Mouse (Mus musculus): ENCODE measurements around the gene Pgghg. TPM values are rescaled to one million over a fixed set of nuclear protein-coding genes. Genes with fewer than 3 reads are reported as not detected.

Pgghg gene
- polyA plus RNA-seq (2017; shearing (Covaris generic)), result 34.4 TPM

DNA sequence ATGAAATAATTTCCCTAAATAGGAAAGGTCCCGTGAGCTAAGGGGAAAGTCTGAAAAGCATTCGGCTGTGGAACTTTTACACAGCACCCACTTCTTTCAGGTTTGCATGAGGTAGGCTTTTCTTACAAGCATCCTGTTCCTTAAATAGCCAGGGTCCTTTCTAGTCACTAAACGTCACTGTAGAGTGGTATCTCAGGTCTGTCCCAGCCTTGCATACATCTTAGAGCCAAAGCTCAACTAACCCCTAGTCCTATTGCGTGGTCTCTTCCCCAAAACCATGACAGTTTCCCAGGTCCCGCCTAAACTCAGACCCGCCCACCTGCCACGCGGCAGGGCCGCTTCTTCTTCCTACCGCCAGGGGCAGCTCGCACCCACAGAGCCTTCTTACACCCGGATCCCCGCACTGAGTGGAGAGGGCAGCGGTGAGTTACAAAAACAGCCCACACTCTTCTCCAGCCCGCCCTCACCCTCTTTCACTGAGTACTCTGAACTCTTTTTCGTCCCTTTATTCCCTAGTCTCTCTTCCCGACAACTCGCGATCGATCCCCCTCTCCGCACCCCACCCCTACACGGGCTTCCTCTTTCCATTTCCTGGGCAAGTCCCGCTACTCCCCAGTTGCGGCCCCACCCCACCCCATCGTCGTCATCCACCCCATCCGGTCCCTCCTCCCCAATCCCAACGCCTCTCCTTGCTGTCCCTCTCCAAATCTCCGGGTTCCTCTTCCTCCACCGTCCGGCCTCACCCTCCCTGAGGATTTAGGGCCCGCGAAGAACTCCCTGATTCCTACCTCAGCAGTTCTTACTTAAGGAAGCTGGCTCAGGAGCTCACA is at the start of gene Pgghg:
TSS of gene Pgghg (plus strand) at position 170 of the 830 bp plus-strand sequence.

DNA sequence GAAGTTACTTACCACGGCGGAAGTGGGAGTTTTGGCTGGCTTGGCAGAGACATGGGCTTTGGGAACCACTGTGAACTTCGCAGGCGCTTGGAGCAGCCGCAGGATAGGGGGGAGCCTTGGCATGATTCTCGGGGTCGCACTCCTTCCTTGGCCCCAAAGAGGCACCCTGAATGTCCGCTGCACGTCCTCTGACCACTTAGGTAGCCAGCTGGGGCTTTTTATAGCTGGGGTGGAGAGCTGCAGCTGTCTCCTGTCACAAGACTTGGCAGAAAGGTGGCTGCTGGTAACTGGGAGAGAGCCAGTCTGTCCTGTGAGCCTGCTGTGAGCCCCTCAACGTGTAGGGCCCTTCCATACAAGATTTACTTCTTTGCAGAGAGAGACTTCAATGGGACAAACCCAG is 41.0 kb upstream of the Pgghg start, which contains the start of gene Cox8b:
TSS of gene Cox8b (minus strand) at position 227 of the 400 bp plus-strand sequence.

DNA sequence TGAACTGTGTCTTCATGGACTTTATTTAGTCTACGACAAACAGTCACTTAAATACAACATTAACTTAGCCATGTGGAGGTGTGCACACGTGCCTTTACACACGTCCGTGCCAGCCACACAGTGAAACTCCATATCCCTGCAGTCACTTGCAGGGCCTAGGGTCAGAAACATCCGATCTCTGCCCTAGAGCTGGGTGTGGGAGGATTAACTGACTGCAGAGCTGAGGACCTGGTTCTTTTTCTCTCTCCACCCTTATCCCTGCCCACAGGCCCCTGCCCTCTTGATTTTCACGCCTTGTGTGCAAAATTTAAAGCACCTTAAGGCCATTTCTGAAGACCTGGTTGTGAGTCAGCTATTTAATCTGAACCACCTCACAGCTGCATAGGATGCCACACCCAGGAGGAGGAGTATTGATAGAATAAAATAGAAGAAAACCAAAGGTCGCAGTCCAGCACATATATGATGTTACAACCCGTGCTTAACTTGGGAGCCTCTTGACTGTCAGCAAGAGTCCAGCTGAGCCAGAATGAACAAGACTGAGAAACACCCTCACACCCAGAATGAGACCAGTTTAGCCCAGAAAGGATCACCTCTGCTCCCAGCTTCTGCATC is 20.7 kb upstream of the Pgghg start, which contains the start of gene Nlrp6:
TSS of gene Nlrp6 (plus strand) at position 485 of the 612 bp plus-strand sequence.

DNA sequence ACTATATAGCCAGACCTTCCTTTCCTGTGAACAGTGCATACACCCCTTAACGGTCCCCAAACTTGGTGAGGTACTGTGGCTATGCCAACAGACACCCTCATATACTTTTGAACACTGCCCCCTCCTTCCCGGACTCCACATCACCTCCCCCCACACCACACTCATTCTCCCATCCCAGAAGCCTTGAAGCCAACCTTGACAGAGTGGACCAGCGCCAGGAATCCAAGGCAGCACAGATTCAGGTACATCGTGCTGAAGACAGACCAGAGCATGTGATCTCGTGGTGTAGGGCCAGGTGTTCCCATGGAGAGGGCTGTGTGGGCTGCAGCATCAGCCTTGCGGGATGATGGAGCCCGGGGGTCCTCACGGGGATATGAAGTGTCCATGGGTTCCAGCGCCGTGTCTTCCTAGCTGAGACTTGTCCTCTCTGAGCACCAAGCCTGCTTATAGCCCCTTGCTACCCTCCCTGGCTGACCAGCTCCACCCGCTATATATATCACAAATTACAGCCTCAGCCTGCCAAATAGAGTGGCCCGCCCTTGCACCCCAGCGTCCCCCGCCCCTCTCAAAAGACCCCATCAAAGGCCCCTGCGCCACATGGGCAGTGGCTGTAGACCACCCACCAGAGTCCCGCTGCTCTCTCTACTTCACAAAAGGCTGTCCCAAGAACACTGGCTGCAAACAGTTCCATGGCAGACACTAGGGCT is 8.8 kb downstream of the Pgghg start, which contains the start of gene Ifitm5:
TSS of gene Ifitm5 (minus strand) at position 468 of the 707 bp plus-strand sequence.

DNA sequence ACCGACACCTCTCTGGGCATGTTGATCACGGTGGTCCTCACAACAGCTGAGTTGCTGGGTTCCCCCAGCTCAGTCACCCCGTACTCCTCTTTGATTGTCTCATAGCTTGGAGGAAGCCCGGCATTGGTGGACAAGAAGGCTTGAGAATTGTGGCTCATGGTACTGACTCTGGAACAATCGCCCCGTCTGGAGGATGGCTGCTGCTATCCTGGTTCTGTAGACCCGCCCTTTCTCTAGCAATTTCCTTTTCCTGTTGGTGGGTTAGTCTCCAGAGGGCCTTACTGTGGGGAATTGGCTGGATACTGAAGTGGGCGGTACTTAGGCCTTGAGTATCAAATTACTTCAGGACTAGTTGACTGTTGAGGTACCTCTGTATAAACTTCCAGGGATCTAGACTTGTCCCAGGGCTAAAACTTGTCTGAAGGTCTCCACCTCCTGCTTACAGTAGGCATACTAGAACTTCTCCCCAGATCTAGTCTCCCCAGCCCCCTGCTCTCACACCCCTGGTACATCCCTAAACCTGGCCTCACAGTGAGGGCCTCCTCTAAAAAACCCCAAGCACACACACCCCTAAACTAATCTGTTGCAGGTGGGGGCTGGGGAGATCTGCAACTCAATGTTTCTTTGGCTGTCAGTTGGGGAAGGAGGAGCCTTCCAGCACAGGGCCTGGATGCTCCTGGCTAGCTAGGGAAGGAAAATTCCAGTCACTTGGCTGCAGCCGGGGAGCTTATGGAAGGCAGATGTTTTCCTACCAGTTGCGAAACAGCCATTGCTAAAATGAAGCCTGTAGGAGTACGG is 14.8 kb downstream of the Pgghg start, which contains the start of the genes Gm45717 and Ifitm2:
TSS of gene Gm45717 (minus strand) at position 180 of the 798 bp plus-strand sequence.
TSS of gene Ifitm2 (minus strand) at position 230 of the 798 bp plus-strand sequence.

DNA sequence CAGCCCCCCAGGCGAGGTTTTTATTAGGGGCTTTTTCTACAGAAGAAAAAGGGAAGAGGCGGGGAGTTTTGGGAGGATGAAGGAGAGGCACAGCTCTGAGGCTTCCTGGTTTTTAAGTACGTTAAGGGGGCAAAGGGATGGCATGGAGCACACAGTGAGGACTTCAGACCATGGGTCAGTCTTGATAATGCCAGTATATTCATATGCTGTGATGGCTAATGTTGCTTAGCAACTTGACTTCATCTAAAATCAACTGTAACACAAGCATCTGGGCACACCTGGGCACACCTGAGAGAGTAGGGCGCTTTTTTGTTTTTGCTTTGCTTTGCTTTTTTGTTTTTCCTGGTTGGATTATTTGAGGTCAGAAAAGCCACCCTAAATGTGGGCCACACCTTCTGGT is 25.7 kb downstream of the Pgghg start, which contains the start of gene Ifitm1:
TSS of gene Ifitm1 (plus strand) at position 301 of the 400 bp plus-strand sequence.

Other genes starting within 250 kb of the Pgghg start
- not detected for gene Olfr541, start 244.1 kb upstream of the Pgghg start, polyA plus RNA-seq (2017; shearing (Covaris generic))
- gene Cyp2e1, start 177.7 kb upstream of the Pgghg start, polyA plus RNA-seq (2017; shearing (Covaris generic)), result not detected
- gene Syce1, start 153.5 kb upstream of the Pgghg start, polyA plus RNA-seq (2017; shearing (Covaris generic)), result 0.84 TPM
- gene Zfp941, start 119.2 kb upstream of the Pgghg start, polyA plus RNA-seq (2017; shearing (Covaris generic)), result 0.20 TPM
- gene Urah, start 106.4 kb upstream of the Pgghg start, polyA plus RNA-seq (2017; shearing (Covaris generic)), result not detected
- not detected for gene Scgb1c1, start 95.8 kb upstream of the Pgghg start, polyA plus RNA-seq (2017; shearing (Covaris generic))
- 0.16 TPM for gene Odf3, start 93.6 kb upstream of the Pgghg start, polyA plus RNA-seq (2017; shearing (Covaris generic))
- not detected for gene Gm45785, start 85.1 kb upstream of the Pgghg start, polyA plus RNA-seq (2017; shearing (Covaris generic))
- 134 TPM for gene Ric8a, start 84.4 kb upstream of the Pgghg start, polyA plus RNA-seq (2017; shearing (Covaris generic))
- 43.1 TPM for gene Bet1l, start 83.8 kb upstream of the Pgghg start, polyA plus RNA-seq (2017; shearing (Covaris generic))
- gene Psmd13, start 59.4 kb upstream of the Pgghg start, polyA plus RNA-seq (2017; shearing (Covaris generic)), result 199 TPM
- gene Sirt3, start 59.1 kb upstream of the Pgghg start, polyA plus RNA-seq (2017; shearing (Covaris generic)), result 8.4 TPM
- not detected for gene Cox8b, start 40.9 kb upstream of the Pgghg start, polyA plus RNA-seq (2017; shearing (Covaris generic))
- gene Nlrp6, start 20.5 kb upstream of the Pgghg start, polyA plus RNA-seq (2017; shearing (Covaris generic)), result not detected
- 0.48 TPM for gene Ifitm5, start 8.9 kb downstream of the Pgghg start, polyA plus RNA-seq (2017; shearing (Covaris generic))
- gene Gm45717, start 14.5 kb downstream of the Pgghg start, polyA plus RNA-seq (2017; shearing (Covaris generic)), result not detected
- gene Ifitm2, start 14.6 kb downstream of the Pgghg start, polyA plus RNA-seq (2017; shearing (Covaris generic)), result 16.6 TPM
- not detected for gene Ifitm1, start 25.8 kb downstream of the Pgghg start, polyA plus RNA-seq (2017; shearing (Covaris generic))
- 8.0 TPM for gene Ifitm3, start 69.4 kb downstream of the Pgghg start, polyA plus RNA-seq (2017; shearing (Covaris generic))
- 0.28 TPM for gene Ifitm6, start 76.5 kb downstream of the Pgghg start, polyA plus RNA-seq (2017; shearing (Covaris generic))
- not detected for gene Gm17387, start 87.7 kb downstream of the Pgghg start, polyA plus RNA-seq (2017; shearing (Covaris generic))
- 10.0 TPM for gene B4galnt4, start 119.7 kb downstream of the Pgghg start, polyA plus RNA-seq (2017; shearing (Covaris generic))
- 286 TPM for gene Pkp3, start 136.8 kb downstream of the Pgghg start, polyA plus RNA-seq (2017; shearing (Covaris generic))
- 209 TPM for gene Sigirr, start 159.2 kb downstream of the Pgghg start, polyA plus RNA-seq (2017; shearing (Covaris generic))
- not detected for gene Ano9, start 176.4 kb downstream of the Pgghg start, polyA plus RNA-seq (2017; shearing (Covaris generic))
- 22.4 TPM for gene Ptdss2, start 181.0 kb downstream of the Pgghg start, polyA plus RNA-seq (2017; shearing (Covaris generic))
- 116 TPM for gene Rnh1, start 231.5 kb downstream of the Pgghg start, polyA plus RNA-seq (2017; shearing (Covaris generic))